Mouse (Mus musculus): ENCODE data around the gene Nol3.

- TF ChIP-seq POLR2A (IDR thresholded peaks at IDR 0.05; ENCODE audit: borderline replicate concordance, control insufficient read depth, low read depth, low read length) (no peak), CTCF (IDR thresholded peaks at IDR 0.05; ENCODE audit: control insufficient read depth, insufficient read depth, low read length) (no peak)
These were observed 566 bp downstream of the Nol3 start for GRCm38 (mm10) chr8:105276292-105277120.
